Mouse (Mus musculus): ENCODE data around the gene L3mbtl4.

DNA sequence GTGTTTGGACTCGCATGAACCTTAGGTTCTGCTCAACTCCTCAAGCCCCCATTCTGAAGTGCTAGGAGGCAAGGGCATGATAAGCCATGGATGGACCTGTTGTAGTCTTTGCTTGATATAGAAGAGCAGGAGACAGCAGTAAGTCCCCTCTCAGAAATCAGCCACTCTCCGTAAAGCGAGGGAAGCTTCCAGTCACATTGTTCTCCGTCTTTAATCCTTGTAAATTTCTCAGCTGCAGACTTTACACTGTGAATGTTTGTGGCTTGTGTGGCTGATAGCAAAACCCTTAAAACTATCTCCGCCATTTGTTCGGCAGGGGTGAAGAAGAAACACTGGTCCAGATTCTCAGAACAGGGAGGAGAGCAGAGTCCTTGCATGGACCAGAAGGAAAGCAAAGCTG is 552.7 kb downstream of the L3mbtl4 start, which contains the start of gene Tmem200c:
- TF ChIP-seq SMC3 (IDR thresholded peaks at IDR 0.05; ENCODE audit: low read depth, low read length) (no peak), CTCF (conservative IDR thresholded peaks at IDR 0.05 in 1 of 2, IDR thresholded peaks at IDR 0.05 in 1 of 2; ENCODE audit: low read depth in 2 of 2, low read length in 2 of 2) (no peak), E2F4 (IDR thresholded peaks at IDR 0.05; ENCODE audit: insufficient replicate concordance, low read depth, low read length) (no peak), POLR2A (IDR thresholded peaks at IDR 0.05; ENCODE audit: low read depth, low read length) (no peak), ZNF384 (IDR thresholded peaks at IDR 0.05; ENCODE audit: low read depth, low read length) (no peak), ZC3H11A (IDR thresholded peaks at IDR 0.05; ENCODE audit: low read depth, low read length) (no peak), MXI1 (IDR thresholded peaks at IDR 0.05; ENCODE audit: low read depth, low read length) (no peak), CHD1 (IDR thresholded peaks at IDR 0.05; ENCODE audit: low read depth, low read length) (no peak)
